Mouse (Mus musculus): ENCODE measurements at regions not wholly inside any gene's neighbourhood (a gene's known extent, or its start where the extent isn't known, plus 50 kb on each side); places are given as distances from the start of the nearest gene placed in this dataset.

- no peak for TF ChIP-seq CTCF (IDR thresholded peaks at IDR 0.05; ENCODE audit: insufficient read depth, low read depth, low read length)
- no peak for TF ChIP-seq POLR2A (IDR thresholded peaks at IDR 0.05; ENCODE audit: insufficient read depth, low read depth, low read length)
Measured at GRCm38 (mm10) chr4:135029723-135030122, 90.7 kb upstream of the Runx3 start.
